Mouse (Mus musculus) lung, postnatal 25 days (tissue): ENCODE data around the gene Ankrd36.

Experiments
- DNase-seq: peaks from one replicate; pipeline ENCODE4 v3.0.0; 2022; ENCODE audit warnings: low spot score

Ankrd36 gene

DNA sequence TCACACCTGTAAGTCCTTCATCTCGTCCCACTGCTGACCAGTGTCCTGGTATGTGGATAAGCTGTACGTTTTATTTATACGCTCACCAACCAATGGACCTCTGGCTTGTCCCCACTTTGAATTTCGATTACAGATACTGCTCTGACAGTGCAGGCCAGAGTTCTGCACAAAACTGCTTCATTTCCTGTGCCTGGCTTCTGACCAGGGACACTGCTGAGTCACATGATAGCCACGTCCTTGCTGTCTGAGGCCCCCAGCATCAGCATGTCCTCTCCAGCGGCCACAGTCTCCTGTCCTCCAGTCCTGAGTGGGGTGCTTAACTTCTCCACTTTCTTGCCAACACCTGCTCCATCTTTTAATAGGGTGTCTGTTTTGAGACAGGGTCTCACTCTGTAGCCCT lies 113.1 kb downstream of the Ankrd36 start:
- DNase-seq = no peak

DNA sequence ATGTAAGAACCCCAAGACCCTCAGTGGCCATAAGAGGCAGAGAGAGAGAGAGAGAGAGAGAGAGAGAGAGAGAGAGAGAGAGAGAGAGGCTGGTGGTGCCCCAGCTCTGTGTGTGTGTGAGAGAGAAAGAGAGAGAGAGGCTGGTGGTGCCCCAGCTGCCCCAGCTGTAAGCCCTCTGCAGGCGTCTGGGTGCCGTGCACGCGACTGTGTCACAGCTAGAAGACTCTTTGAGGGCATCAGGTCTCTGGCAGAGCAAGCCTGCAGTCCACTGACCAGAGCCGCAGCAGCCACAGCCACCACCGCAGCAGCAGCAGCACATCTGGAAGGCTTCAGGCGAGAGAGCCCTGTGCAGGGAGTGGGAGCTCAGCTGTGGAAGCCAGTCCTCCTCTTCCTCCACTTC lies 114.8 kb downstream of the Ankrd36 start:
- no peak for DNase-seq

GRCm38 (mm10) chr11:5691775-5692174 lies 122.3 kb downstream of the Ankrd36 start:
- DNase-seq = peak; percentile 41

GRCm38 (mm10) chr11:5700808-5701207 lies 131.3 kb downstream of the Ankrd36 start:
- no peak for DNase-seq

- no peak for DNase-seq
Observed at GRCm38 (mm10) chr11:5701300-5701699, 131.8 kb downstream of the Ankrd36 start.

DNA sequence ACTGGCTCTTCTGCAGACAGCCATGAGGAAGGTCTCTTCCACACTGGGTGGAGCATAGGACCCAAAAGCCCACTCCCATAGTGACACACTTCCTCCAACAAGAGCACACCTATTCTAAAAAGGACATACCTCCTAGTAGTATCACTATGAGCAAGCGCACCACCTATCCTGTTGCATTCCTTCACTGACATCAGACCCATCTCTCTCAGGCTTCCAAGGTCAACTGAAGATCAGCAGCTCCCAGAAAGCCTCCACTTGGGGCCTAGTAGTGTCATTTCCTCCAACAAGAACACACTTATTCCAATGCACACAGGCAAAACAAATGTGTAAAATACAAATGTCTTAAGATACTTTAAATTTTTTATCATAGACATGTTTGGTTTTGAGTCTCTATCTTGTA lies 132.3 kb downstream of the Ankrd36 start:
- no peak for DNase-seq

- DNase-seq = no peak
Observed at GRCm38 (mm10) chr11:5702271-5702956, 132.9 kb downstream of the Ankrd36 start.

- no peak for DNase-seq
Observed at GRCm38 (mm10) chr11:5702957-5703332, 133.5 kb downstream of the Ankrd36 start.

GRCm38 (mm10) chr11:5703341-5703740 lies 133.9 kb downstream of the Ankrd36 start:
- no peak for DNase-seq

- DNase-seq = no peak
Observed at GRCm38 (mm10) chr11:5705972-5706371, 136.5 kb downstream of the Ankrd36 start.

- DNase-seq = peak; percentile 9
Observed at GRCm38 (mm10) chr11:5706874-5707529, 137.5 kb downstream of the Ankrd36 start.

DNA sequence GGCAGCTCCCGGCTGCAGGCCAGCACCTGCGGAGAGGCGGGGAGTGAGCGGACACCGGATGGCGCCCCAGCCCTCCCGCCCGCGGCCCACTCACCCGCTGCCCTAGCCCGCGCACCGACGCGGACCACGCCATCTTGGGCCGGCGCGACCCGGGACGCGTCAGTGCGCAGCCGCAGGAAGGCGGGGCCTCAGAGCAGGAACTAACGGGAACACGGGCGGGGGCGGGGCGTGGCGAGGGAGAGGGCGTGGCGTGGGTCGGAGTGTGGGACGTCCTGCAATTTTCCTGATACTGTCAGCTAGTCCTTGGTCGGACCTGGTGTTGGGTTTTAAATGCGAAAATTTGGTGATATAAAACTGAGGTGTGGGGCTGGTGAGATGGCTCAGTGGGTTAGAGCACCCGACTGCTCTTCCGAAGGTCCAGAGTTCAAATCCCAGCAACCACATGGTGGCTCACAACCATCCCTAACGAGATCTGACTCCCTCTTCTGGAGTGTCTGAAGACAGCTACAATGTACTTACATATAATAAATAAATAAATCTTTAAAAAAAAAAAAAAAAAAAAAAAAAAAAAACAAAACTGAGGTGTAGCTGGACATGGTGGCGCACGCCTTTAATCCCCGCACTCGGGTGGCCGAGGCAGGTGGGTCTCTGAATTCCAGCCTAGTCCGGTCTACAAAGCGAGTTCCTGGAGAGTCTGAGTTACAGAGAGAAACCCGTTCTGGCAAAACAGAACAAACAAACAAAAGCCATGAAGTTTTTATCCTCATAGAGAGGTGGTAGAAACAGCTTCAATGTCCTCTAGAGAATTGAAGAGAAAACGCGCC lies 138.3 kb downstream of the Ankrd36 start:
- DNase-seq = peak; percentile 92

- DNase-seq = no peak
Observed at GRCm38 (mm10) chr11:5715179-5715578, 145.7 kb downstream of the Ankrd36 start.

GRCm38 (mm10) chr11:5715630-5716105 lies 146.2 kb downstream of the Ankrd36 start, which contains the start of gene Mrps24:
Gene Mrps24, minus strand, starts transcription at chr11:5715680.
- no peak for DNase-seq

GRCm38 (mm10) chr11:5716246-5716645 lies 146.8 kb downstream of the Ankrd36 start:
- DNase-seq = no peak

GRCm38 (mm10) chr11:5716938-5717705 lies 147.6 kb downstream of the Ankrd36 start:
- DNase-seq = peak; percentile 32

GRCm38 (mm10) chr11:5718611-5719354 lies 149.3 kb downstream of the Ankrd36 start:
- peak; percentile 35 for DNase-seq

DNA sequence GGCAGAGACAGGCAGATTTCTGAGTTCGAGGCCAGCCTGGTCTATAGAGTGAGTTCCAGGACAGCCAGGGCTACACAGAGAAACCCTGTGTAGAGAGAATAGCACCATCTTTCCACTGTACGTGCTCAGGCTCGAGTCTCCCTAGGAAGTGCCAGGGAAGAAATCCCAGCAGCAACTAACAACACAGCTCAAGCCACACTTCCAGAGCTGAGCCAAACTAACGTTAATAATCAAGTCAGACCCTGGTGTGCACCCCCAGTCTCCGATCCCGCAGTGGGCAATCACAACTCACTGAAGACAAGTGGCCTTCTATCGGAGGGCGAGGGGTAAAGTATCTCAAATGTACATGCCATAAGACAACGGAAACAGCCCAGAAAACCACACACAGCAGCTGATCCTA lies 160.1 kb downstream of the Ankrd36 start:
- no peak for DNase-seq

DNA sequence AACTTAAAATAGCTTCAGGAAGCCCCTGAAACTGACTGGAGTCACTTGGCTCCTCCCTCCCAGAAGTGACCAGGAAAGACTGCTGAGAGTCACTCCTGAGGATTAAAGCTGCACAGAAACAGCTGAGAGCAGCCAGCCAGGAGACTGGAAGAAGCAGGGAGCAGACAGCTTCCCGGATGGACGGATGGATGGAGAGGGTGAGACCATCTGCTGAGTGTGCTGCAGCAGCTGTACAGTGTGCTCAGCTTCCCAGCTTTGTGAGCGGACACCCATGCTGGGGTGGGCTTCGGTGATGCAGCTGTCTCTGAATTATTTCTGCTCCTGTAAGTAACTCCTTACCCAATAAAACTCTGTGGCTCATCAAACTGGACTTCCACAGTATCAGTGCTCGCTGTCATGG lies 162.9 kb downstream of the Ankrd36 start:
- DNase-seq = no peak

GRCm38 (mm10) chr11:5734323-5734722 lies 164.8 kb downstream of the Ankrd36 start:
- DNase-seq = peak; percentile 11

- DNase-seq = no peak
Observed at GRCm38 (mm10) chr11:5737137-5737536, 167.7 kb downstream of the Ankrd36 start.
